Mouse (Mus musculus): ENCODE measurements around the gene Gpc6. TPM values are rescaled to one million over a fixed set of nuclear protein-coding genes. Genes with fewer than 3 reads are reported as not detected.

The Gpc6 gene
- total RNA-seq, 2 experiments from 2014 or later: 11.0 to 13.5 TPM

DNA sequence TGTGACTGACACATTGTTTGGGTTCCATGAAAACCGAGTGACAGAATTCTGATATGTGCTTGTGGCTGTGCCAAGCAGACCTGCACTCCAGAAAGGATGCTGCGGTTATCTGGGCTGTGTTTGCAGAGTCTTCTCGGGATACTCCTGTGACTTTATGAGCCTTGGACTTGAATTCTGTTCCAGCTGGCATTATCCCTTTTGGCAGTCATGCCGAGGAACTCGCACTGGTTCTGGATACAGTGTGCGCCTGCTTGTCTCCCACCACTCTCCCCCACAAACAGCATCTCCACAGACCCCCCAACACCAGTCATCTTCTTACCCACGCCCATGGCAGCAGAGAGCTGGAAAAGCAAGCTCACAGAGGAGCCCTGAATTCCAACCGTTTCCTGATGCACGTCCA, 1084.4 kb downstream of the Gpc6 start:
- intact Hi-C loops (cut with DNase I): loop anchor here (5.0 kb wide), 2 partner anchors 83 to 578 kb away; no protein-coding TSS in a partner anchor
- DNase-seq (ENCODE audit: low spot score): no peak

- DNase-seq (ENCODE audit: low spot score): no peak
- intact Hi-C loops (cut with DNase I): no loop called here
Measured at GRCm38 (mm10) chr14:118013237-118013636, 1088.1 kb downstream of the Gpc6 start.

DNA sequence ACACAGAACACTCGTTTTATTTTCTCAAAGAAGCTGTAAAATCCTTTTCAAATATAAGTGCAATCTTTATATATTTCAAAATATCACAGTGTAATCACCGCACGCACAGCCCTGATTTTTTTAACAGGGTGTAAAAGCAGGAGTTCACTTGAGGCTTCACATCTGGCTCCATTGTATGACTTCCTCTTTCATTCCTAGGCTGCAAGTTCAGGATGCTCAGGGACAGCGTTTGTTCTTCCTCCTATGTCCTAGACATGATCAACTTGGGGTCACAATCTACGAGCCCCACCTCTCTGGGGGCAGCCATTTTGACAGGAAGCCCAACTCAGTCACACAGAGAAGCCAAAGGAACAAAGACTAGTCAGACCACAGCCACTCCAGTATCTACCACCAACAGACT, 1094.2 kb downstream of the Gpc6 start:
- no peak for DNase-seq (ENCODE audit: low spot score)
- intact Hi-C loops (cut with DNase I): no loop called here

GRCm38 (mm10) chr14:118021867-118022543, 1096.9 kb downstream of the Gpc6 start:
- no peak for DNase-seq (ENCODE audit: low spot score)
- intact Hi-C loops (cut with DNase I): no loop called here

Small RNAs within 50 kb of the gene (microRNA-seq; reads per million reads assigned to microRNA genes)
- not detected for gene Mir6239

Measured in heart, postnatal 25 days (tissue).